Mouse (Mus musculus) hindbrain, embryonic 16.5 days (tissue): ENCODE results near the gene Veph1. TPM values are rescaled to one million over a fixed set of nuclear protein-coding genes. Genes with fewer than 3 reads are reported as not detected.

ENCODE experiments used
- ATAC-seq: fragments of 200-750 bp; cut with Nextera tagmentation; 2 replicates; pipeline ENCODE4 v1.8.0; 2017; ENCODE audit warnings: moderate TSS enrichment, moderate library complexity
- H3K27ac ChIP-seq: fragments of 300-500 bp; sonication (generic); 2 replicates; pipeline ENCODE4 v1.5.1; 2014; ENCODE audit warnings: low read depth, mild to moderate bottlenecking, control low read depth, low read length, moderate library complexity
- H3K27me3 ChIP-seq: fragments of 300-500 bp; sonication (generic); replicated peaks from 2 replicates; pipeline ENCODE4 v1.6.1; 2014; ENCODE audit warnings: low read length; ENCODE audit not compliant: control insufficient read depth, insufficient read depth
- H3K36me3 ChIP-seq: fragments of 300-500 bp; sonication (generic); 2 replicates; pipeline ENCODE4 v1.6.1; 2014; ENCODE audit warnings: mild to moderate bottlenecking, low read length, moderate library complexity, mixed read lengths; ENCODE audit not compliant: control insufficient read depth, insufficient read depth
- H3K4me1 ChIP-seq: fragments of 300-500 bp; sonication (generic); 2 replicates; pipeline ENCODE4 v1.6.1; 2014; ENCODE audit warnings: low read depth, low read length; ENCODE audit not compliant: control insufficient read depth, insufficient read depth
- H3K4me2 ChIP-seq: fragments of 300-500 bp; sonication (generic); 2 replicates; pipeline ENCODE4 v1.6.1; 2014; ENCODE audit warnings: mild to moderate bottlenecking, low read length, control low read depth, moderate library complexity
- H3K4me3 ChIP-seq: fragments of 300-500 bp; sonication (generic); 2 replicates; pipeline ENCODE4 v1.5.1; 2014; ENCODE audit warnings: mild to moderate bottlenecking, low read length, control low read depth, moderate library complexity
- H3K9ac ChIP-seq: fragments of 300-500 bp; sonication (generic); 2 replicates; pipeline ENCODE4 v1.6.1; 2014; ENCODE audit warnings: low read depth, mild to moderate bottlenecking, control low read depth, low read length, moderate library complexity
- H3K9me3 ChIP-seq: fragments of 300-500 bp; sonication (generic); 2 replicates; pipeline ENCODE4 v1.6.1; 2014; ENCODE audit warnings: mild to moderate bottlenecking, low read length, moderate library complexity; ENCODE audit not compliant: control insufficient read depth
- WGBS: fragments of 180-500 bp; shearing (Covaris S2); extraction: QIAGEN DNeasy Blood & Tissue Kit; methylation state at CpG from one replicate; pipeline ENCODE4 v1.1.7; 2014; 5-methylcytosine and 5-hydroxymethylcytosine counted together
- polyA plus RNA-seq: library from polyadenylated mRNA; unstranded; fragments of >200 nt; fragmentation: Nextera tagmentation; extraction: Ambion mirVana; gene quantifications from 2 replicates; pipeline ENCODE4 v1.2.1, GENCODE M21; 2015

The Veph1 gene
- polyA plus RNA-seq, 1 experiment from 2014 or later: 1.6 TPM

DNA sequence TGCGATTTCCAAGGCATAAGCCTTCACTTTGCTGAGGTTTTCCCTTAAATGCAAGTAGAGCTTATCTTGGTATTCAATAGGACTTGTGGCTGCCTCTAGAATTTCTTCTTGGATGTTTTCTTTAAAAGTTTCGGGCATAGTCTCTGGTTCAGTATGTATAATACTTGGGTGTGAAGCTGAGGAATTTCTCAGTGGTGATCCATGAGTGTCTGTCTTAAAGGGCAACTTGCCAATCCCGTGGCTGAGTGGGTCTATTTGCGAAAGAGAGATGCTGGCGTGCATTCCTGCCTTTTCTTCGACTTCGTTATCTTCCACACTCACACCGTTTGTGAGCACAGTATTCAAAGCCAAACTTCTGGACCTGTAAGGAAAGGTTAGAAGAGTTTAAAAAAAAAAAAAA, 138.7 kb downstream of the Veph1 start:
- Histone ChIP-seq H3K4me2 (no peak overlapping the region), H3K4me1 (no peaks in the 10 kb centered on the region), H3K4me3 (no peak overlapping the region), H3K27ac (no peak overlapping the region), H3K36me3 (no peaks in the 10 kb centered on the region), H3K9me3 (no peaks in the 10 kb centered on the region), H3K9ac (no peak overlapping the region), H3K27me3 (no peaks in the 10 kb centered on the region)
- WGBS: 73% methylated on average over 8 of the region's 8 CpGs
- ATAC-seq: no peak

DNA sequence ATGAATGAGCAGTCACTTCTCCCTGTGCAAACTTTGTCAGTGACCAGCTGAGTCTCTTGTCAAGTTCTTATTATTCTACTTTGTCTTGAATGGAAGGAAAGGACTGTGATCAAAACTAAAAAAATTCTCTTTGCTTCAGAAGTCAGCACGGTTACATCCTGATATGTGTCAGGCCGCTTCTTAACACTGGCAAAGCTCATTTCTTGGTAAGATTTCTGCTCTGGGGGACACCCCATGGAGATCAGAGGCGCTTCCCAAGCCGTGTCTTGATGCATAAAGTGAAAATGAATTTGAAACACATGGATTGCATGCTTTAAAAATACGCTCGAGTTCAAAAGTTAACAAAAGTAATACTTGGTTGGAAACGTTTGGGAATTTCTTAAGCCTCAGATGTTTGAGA, 159.0 kb downstream of the Veph1 start:
- Histone ChIP-seq H3K9me3 (no peaks in the 10 kb centered on the region), H3K27me3 (no peaks in the 10 kb centered on the region), H3K4me1 (no peaks in the 10 kb centered on the region), H3K27ac (no peak overlapping the region), H3K4me3 (no peak overlapping the region), H3K4me2 (no peak overlapping the region), H3K36me3 (no peaks in the 10 kb centered on the region), H3K9ac (no peak overlapping the region)
- 64% methylated on average over 7 of the region's 7 CpGs for WGBS
- ATAC-seq: no peak

DNA sequence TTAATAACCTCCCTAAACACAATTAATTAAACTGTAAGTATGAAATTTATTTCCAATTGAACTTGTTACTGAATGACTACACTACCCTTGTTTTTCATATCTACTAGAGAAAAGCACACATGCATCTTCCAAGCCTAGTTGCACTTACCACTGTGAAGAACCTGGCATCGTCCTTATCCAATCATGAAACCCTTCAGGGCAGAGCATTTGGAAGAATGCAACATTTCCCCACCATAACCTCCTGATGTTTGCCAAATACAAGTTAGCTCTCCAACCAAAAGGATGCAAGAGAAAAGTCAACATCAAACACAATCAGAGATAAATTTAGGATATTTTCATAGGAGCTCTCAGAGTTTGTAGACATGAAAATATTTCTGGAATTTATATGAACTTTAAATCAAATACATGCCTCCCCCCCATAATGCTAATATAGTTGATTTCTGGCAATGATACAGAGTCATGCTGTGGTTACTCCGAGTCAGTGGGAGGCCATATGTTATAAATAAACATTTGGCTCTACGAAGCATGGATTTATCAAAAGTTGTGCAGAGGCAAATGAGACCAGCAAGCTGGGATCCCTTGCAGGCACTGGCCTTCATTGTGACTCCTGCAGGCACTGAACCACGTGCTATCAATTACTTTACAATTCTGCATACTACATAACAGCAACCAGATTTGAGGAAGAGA, 165.2 kb downstream of the Veph1 start:
- WGBS: 48% methylated on average over 4 of the region's 4 CpGs
- Histone ChIP-seq H3K4me2 (no peak overlapping the region), H3K9me3 (no peaks in the 10 kb centered on the region), H3K36me3 (no peaks in the 10 kb centered on the region), H3K27ac (no peak overlapping the region), H3K4me3 (no peak overlapping the region), H3K27me3 (no peaks in the 10 kb centered on the region), H3K4me1 (no peaks in the 10 kb centered on the region), H3K9ac (no peak overlapping the region)
- ATAC-seq: peak; percentile 52; the same call in 1 of the 2 replicates

DNA sequence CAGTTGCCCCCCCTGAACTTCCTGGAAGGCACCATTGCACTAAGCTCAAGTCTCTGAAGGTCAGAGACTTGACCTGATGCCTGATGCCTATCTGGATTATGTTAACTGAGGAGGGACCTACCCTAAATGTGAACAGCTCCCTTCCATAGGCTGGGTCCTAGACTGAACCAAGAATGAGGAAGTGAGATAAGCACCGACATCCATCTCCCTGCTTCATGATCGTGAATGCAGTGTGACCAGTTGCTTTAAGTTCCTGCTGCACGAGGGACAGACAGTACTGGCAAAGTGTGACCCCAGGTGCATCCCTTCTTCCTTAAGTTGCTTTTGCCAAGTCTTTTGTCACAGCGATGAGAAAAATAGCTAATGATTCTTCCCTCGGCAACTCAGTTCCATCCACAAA, 166.9 kb downstream of the Veph1 start:
- H3K27ac ChIP-seq: no peak overlapping the region
- H3K4me3 ChIP-seq: no peak overlapping the region
- no peak overlapping the region for H3K9ac ChIP-seq
- H3K4me2 ChIP-seq: no peak overlapping the region
- H3K9me3 ChIP-seq: no peaks in the 10 kb centered on the region
- no peak for ATAC-seq
- 78% methylated on average over 5 of the region's 5 CpGs for WGBS
- H3K27me3 ChIP-seq: no peaks in the 10 kb centered on the region
- H3K4me1 ChIP-seq: no peaks in the 10 kb centered on the region
- no peaks in the 10 kb centered on the region for H3K36me3 ChIP-seq

DNA sequence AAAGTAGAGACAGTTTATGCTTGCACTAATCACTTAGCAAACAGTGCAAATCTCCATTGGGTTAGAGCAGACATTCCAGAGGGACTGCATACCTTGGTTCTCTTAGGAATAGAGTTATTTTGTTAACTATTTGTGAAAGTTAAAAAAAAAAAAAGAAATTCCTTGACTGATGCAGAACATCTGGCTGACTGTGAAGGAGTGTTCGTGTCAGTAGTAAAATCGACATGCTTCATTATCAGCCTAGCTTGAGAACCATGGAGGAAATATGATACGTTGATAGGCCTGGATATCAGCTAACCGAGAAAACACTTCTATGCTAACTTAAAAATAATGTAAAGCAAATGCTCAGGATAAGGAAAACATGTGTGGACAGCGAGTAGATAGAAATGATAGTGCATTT, 191.1 kb downstream of the Veph1 start:
- Histone ChIP-seq H3K9me3 (no peaks in the 10 kb centered on the region), H3K9ac (no peak overlapping the region), H3K27me3 (no peaks in the 10 kb centered on the region), H3K4me2 (no peak overlapping the region), H3K4me1 (no peaks in the 10 kb centered on the region), H3K27ac (no peak overlapping the region), H3K4me3 (no peak overlapping the region), H3K36me3 (no peaks in the 10 kb centered on the region)
- 73% methylated on average over 5 of the region's 5 CpGs for WGBS
- ATAC-seq: no peak

DNA sequence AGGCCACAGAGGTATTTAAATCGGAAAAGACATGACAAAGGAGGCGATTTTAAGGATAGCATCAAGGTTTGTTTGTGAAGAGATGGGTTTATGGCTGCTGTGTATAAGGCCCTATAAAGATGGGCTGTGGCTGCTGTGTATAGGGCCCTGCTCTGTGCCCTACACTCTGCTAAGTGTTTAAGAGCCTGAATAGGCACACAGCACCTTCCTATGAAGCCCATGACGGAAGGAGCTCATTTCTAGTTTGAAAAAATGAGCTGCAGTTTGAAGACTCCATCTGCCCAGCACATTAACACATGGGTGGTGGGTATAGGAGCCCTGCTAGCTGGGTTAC, 194.1 kb downstream of the Veph1 start:
- Histone ChIP-seq H3K4me3 (no peak overlapping the region), H3K9ac (no peak overlapping the region), H3K27ac (no peak overlapping the region; the same call in 1 of the 2 replicates), H3K4me2 (no peak overlapping the region), H3K27me3 (no peaks in the 10 kb centered on the region), H3K4me1 (no peaks in the 10 kb centered on the region), H3K9me3 (no peaks in the 10 kb centered on the region), H3K36me3 (no peaks in the 10 kb centered on the region)
- ATAC-seq: peak; percentile 22; the same call in 1 of the 2 replicates
- 82% methylated on average over 3 of the region's 3 CpGs for WGBS

DNA sequence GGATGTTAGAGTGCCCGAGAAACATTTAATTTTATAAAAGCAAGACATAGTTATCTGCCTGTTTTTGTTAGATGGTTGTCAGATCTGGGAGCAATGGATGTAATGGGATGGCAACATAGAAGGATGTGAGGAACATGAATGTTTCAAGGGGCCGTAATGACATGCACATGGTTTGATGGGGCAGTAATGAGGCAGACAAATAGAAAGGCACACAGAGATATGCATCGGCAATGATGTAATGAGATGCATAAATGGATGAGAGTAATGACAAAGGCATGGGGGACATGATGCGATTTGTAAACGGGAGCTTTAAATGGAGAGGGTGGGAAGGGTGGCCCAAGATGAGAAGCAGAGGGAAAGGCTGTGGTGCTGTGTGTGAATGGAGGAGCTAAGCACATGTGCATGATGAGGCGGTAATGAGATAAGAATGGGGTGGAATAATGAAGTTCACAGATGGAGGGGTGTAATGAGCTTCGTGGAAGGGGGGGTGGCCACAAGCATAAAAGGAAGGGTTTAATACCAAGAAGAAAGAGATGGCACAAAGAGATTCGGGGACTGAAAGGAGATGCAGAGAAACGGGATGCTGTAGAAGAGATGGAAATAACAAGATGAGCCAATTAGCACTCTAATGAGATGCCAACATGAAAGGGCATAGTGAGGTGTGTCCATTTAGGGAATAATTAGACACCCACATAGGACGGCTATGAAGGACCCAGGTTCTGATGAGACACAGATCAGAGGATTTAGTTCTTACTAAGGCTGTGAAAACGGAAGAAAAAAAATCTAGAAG, 194.6 kb downstream of the Veph1 start:
- H3K4me2 ChIP-seq: no peak overlapping the region
- H3K9ac ChIP-seq: no peak overlapping the region
- H3K27me3 ChIP-seq: no peaks in the 10 kb centered on the region
- H3K9me3 ChIP-seq: no peaks in the 10 kb centered on the region
- H3K36me3 ChIP-seq: no peaks in the 10 kb centered on the region
- 54% methylated on average over 11 of the region's 11 CpGs for WGBS
- H3K4me1 ChIP-seq: no peaks in the 10 kb centered on the region
- peak; percentile 81 for ATAC-seq
- no peak overlapping the region for H3K4me3 ChIP-seq
- H3K27ac ChIP-seq: no peak overlapping the region; the same call in 1 of the 2 replicates

DNA sequence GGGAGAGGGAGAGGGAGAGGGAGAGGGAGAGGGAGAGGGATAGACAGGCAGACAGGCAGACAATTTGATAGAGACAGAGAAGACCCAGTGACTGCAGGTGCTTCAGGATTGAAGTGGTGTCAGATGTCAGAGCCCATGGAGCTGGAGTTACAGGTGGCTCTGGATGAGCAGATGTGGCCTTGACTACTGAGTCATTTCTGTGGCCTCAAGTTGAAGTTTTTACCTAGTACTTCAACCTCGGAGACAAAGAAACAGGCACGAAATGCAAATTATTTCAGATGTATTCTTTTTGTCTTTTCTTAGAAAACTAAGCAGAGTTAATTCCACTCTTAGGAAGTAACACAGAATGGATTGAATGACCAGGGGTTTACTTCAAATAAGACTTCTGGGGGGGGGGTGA, 195.6 kb downstream of the Veph1 start:
- no peak overlapping the region for H3K4me3 ChIP-seq
- no peak overlapping the region for H3K27ac ChIP-seq
- H3K9me3 ChIP-seq: no peaks in the 10 kb centered on the region
- H3K4me2 ChIP-seq: no peak overlapping the region
- no peaks in the 10 kb centered on the region for H3K36me3 ChIP-seq
- no peaks in the 10 kb centered on the region for H3K4me1 ChIP-seq
- 79% methylated on average over 2 of the region's 2 CpGs for WGBS
- no peaks in the 10 kb centered on the region for H3K27me3 ChIP-seq
- no peak for ATAC-seq
- H3K9ac ChIP-seq: no peak overlapping the region

DNA sequence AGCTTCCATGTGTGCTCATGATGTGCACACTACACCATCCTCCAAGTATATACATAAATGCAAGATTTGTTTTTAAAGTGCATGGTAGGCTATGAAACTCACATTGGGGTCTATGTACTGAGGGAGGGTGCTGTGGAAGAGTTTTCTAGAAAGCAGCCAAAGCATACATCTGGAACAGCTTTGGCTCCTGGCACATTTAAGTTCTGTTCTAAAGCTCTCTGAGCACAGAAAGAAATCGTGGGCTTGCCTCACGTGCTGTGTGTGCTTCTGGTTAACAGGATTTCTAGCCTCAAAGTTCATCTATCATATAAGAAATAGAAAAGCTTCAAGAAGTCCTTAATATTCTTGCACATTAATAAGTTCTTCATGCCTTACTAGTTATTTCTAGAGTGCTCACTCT, 204.9 kb downstream of the Veph1 start:
- Histone ChIP-seq H3K27ac (no peak overlapping the region), H3K4me3 (no peak overlapping the region), H3K9me3 (no peaks in the 10 kb centered on the region), H3K4me1 (no peaks in the 10 kb centered on the region), H3K27me3 (no peaks in the 10 kb centered on the region), H3K36me3 (no peaks in the 10 kb centered on the region), H3K4me2 (no peak overlapping the region), H3K9ac (no peak overlapping the region)
- ATAC-seq: no peak
- 75% methylated on average over 2 of the region's 2 CpGs for WGBS
